Mouse (Mus musculus): ENCODE data around the gene Magi1. TPM values are rescaled to one million over a fixed set of nuclear protein-coding genes. Genes with fewer than 3 reads are reported as not detected.

Magi1 gene
- polyA plus RNA-seq, 1 experiment from 2014 or later: 10.9 TPM

DNA sequence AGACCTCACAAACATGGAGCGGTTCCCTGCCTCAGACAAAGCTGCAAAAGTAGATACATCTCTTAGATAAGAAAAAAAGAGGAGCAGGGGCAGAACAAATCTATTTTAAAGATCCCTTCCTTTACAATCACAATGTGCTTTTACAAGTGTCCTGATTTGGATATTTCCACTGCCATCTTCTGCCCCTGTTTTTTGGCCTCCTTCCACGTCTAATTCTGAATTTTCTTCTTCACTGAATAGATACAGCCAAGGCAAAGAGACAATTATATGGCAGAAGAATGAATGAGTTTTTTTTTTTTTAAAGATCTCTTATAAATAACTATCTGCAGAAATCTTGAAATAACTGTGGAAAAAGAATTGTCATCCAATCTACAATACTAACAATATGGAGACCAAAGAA is 409.3 kb downstream of the Magi1 start:
- H3K4me2 ChIP-seq (replicated peaks; ENCODE audit: low read depth, low read length): no peak overlapping the region
- H3K4me1 ChIP-seq (ENCODE audit: control insufficient read depth, insufficient read depth, low read length): no peaks in the 10 kb centered on the region
- H3K36me3 ChIP-seq (ENCODE audit: control insufficient read depth, insufficient read depth, low read length): no peaks in the 10 kb centered on the region
- ATAC-seq (ENCODE audit: low FRiP score, low TSS enrichment): no peak
- no peak overlapping the region for H3K4me3 ChIP-seq (ENCODE audit: low read length)
- no peaks in the 10 kb centered on the region for H3K9me3 ChIP-seq (ENCODE audit: control insufficient read depth, low read length)
- no peaks in the 10 kb centered on the region for H3K27me3 ChIP-seq (ENCODE audit: control insufficient read depth, insufficient read depth, low read length)
- 83% methylated on average over 2 of the region's 2 CpGs for WGBS
- no peak overlapping the region for H3K9ac ChIP-seq (ENCODE audit: low read depth, low read length)
- H3K27ac ChIP-seq (ENCODE audit: low read depth, low read length): no peak overlapping the region

DNA sequence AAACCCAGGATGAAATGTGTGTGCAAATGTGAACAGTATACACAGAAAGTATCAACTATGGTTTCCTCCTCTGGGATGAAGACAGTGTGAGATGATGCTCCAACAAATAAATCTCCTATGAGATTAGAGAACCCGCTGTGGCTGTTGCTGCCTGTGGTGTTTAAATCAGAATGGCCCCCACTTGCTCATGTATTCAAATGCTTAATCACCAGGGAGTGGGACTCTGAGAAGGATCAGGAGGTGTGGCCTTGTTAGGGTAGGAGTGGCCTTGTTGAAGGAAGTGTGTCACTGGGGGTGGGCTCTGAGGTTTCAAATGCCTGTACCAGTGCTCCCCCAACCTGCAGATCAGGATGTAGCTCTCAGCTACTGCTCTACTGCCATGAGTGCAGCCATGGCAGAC is 410.2 kb downstream of the Magi1 start:
- Histone ChIP-seq H3K27ac (ENCODE audit: low read depth, low read length) (no peak overlapping the region), H3K4me2 (replicated peaks; ENCODE audit: low read depth, low read length) (no peak overlapping the region), H3K4me1 (ENCODE audit: control insufficient read depth, insufficient read depth, low read length) (no peaks in the 10 kb centered on the region), H3K9ac (ENCODE audit: low read depth, low read length) (no peak overlapping the region), H3K36me3 (ENCODE audit: control insufficient read depth, insufficient read depth, low read length) (no peaks in the 10 kb centered on the region), H3K9me3 (ENCODE audit: control insufficient read depth, low read length) (no peaks in the 10 kb centered on the region), H3K27me3 (ENCODE audit: control insufficient read depth, insufficient read depth, low read length) (no peaks in the 10 kb centered on the region), H3K4me3 (ENCODE audit: low read length) (no peak overlapping the region)
- 69% methylated on average over 1 of the region's 1 CpGs for WGBS
- no peak for ATAC-seq (ENCODE audit: low FRiP score, low TSS enrichment)

- Histone ChIP-seq H3K4me1 (ENCODE audit: control insufficient read depth, insufficient read depth, low read length) (no peaks in the 10 kb centered on the region), H3K9ac (ENCODE audit: low read depth, low read length) (no peak overlapping the region), H3K36me3 (ENCODE audit: control insufficient read depth, insufficient read depth, low read length) (no peaks in the 10 kb centered on the region), H3K4me3 (ENCODE audit: low read length) (no peak overlapping the region), H3K27ac (ENCODE audit: low read depth, low read length) (no peak overlapping the region), H3K4me2 (replicated peaks; ENCODE audit: low read depth, low read length) (no peak overlapping the region), H3K27me3 (ENCODE audit: control insufficient read depth, insufficient read depth, low read length) (no peaks in the 10 kb centered on the region), H3K9me3 (ENCODE audit: control insufficient read depth, low read length) (no peaks in the 10 kb centered on the region)
- no peak for ATAC-seq (ENCODE audit: low FRiP score, low TSS enrichment)
- WGBS: 73% methylated on average over 4 of the region's 4 CpGs
Measured at GRCm38 (mm10) chr6:93871516-93871915, 412.2 kb downstream of the Magi1 start.

- Histone ChIP-seq H3K4me3 (ENCODE audit: low read length) (no peak overlapping the region), H3K27ac (ENCODE audit: low read depth, low read length) (no peak overlapping the region), H3K4me1 (ENCODE audit: control insufficient read depth, insufficient read depth, low read length) (no peaks in the 10 kb centered on the region), H3K4me2 (replicated peaks; ENCODE audit: low read depth, low read length) (no peak overlapping the region), H3K9me3 (ENCODE audit: control insufficient read depth, low read length) (no peaks in the 10 kb centered on the region), H3K27me3 (ENCODE audit: control insufficient read depth, insufficient read depth, low read length) (no peaks in the 10 kb centered on the region), H3K36me3 (ENCODE audit: control insufficient read depth, insufficient read depth, low read length) (no peaks in the 10 kb centered on the region), H3K9ac (ENCODE audit: low read depth, low read length) (no peak overlapping the region)
- no peak for ATAC-seq (ENCODE audit: low FRiP score, low TSS enrichment)
- WGBS: 68% methylated on average over 5 of the region's 5 CpGs
Measured at GRCm38 (mm10) chr6:93870023-93870422, 413.7 kb downstream of the Magi1 start.

DNA sequence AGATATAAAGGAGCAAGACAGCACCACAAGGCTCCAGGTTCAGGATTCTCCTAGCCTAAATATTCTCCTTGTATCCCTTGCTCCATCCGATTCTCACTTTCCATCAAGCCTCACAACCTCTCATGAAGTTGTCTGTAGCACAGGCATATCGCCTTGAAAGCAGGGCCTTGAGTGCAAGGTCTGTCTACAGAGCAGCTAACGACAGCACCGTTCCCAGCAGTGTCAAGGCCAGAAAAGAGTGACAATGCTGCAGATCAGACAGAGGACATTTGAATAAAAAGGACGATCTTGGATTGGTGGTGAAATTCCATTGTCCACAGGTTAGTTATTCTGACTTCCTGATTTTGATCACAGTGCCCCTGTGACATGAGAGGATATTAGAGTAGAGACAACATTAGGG is 421.5 kb downstream of the Magi1 start:
- 93% methylated on average over 5 of the region's 5 CpGs for WGBS
- Histone ChIP-seq H3K4me3 (ENCODE audit: low read length) (no peak overlapping the region), H3K4me1 (ENCODE audit: control insufficient read depth, insufficient read depth, low read length) (no peaks in the 10 kb centered on the region), H3K9me3 (ENCODE audit: control insufficient read depth, low read length) (no peaks in the 10 kb centered on the region), H3K27me3 (ENCODE audit: control insufficient read depth, insufficient read depth, low read length) (no peaks in the 10 kb centered on the region), H3K9ac (ENCODE audit: low read depth, low read length) (no peak overlapping the region), H3K36me3 (ENCODE audit: control insufficient read depth, insufficient read depth, low read length) (no peaks in the 10 kb centered on the region), H3K27ac (ENCODE audit: low read depth, low read length) (no peak overlapping the region), H3K4me2 (replicated peaks; ENCODE audit: low read depth, low read length) (no peak overlapping the region)
- no peak for ATAC-seq (ENCODE audit: low FRiP score, low TSS enrichment)

- no peak overlapping the region for H3K27ac ChIP-seq (ENCODE audit: low read depth, low read length)
- H3K27me3 ChIP-seq (ENCODE audit: control insufficient read depth, insufficient read depth, low read length): no peaks in the 10 kb centered on the region
- no peak overlapping the region for H3K4me3 ChIP-seq (ENCODE audit: low read length)
- no peak for ATAC-seq (ENCODE audit: low FRiP score, low TSS enrichment)
- no peaks in the 10 kb centered on the region for H3K9me3 ChIP-seq (ENCODE audit: control insufficient read depth, low read length)
- no peaks in the 10 kb centered on the region for H3K36me3 ChIP-seq (ENCODE audit: control insufficient read depth, insufficient read depth, low read length)
- H3K4me1 ChIP-seq (ENCODE audit: control insufficient read depth, insufficient read depth, low read length): peaks cover 8% of the 10 kb centered on the region; the same call in 1 of the 2 replicates
- no peak overlapping the region for H3K9ac ChIP-seq (ENCODE audit: low read depth, low read length)
- no peak overlapping the region for H3K4me2 ChIP-seq (replicated peaks; ENCODE audit: low read depth, low read length)
- 18% methylated on average over 1 of the region's 1 CpGs for WGBS
Measured at GRCm38 (mm10) chr6:93856783-93857182, 426.9 kb downstream of the Magi1 start.

DNA sequence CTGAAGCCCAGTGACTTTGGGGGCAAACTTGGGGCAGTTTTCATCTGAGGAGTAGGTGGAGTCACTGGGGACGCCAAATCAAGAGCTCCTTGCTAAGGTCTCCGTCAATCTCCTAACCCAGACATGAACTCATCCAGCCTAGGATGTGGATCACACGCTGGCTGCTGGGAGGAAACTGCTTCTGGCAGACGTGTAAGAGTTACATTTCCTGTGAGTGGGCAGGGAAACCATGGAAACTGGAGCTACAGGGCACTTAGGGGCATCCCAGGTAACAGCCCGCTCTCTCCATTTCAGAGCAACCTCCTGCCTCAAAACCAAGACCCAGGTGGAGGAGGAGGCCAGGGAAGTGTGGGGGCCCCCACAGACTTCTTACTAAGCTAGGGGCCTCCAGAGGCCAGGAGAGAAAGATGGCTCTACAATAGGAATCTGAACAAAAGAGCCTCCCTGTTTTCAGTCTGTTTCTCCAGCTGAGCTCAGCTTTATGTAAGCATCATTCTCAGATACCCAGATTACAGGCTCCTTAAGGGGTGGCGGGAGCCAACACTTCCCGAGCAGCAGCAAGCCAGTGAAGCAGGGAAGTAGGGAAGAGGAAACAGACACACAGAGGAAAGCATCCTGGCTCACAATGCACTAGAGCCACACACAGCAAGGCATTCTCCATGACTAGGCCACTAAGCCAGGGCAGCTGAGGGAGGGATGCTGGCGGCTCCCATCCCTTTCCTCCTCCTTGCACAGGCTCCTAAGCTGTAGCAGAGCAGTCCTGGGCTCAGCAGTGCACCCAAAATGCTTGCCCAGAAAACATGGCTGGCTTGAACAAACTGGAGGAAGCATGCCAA is 427.7 kb downstream of the Magi1 start:
- H3K4me2 ChIP-seq (replicated peaks; ENCODE audit: low read depth, low read length): no peak overlapping the region
- WGBS: 34% methylated on average over 8 of the region's 8 CpGs
- H3K4me3 ChIP-seq (ENCODE audit: low read length): no peak overlapping the region
- H3K9me3 ChIP-seq (ENCODE audit: control insufficient read depth, low read length): no peaks in the 10 kb centered on the region
- H3K27ac ChIP-seq (ENCODE audit: low read depth, low read length): peak overlapping the region; percentile 21; the same call in 1 of the 2 replicates
- H3K27me3 ChIP-seq (ENCODE audit: control insufficient read depth, insufficient read depth, low read length): no peaks in the 10 kb centered on the region
- no peak overlapping the region for H3K9ac ChIP-seq (ENCODE audit: low read depth, low read length)
- peaks cover 8% of the 10 kb centered on the region; the same call in 1 of the 2 replicates for H3K4me1 ChIP-seq (ENCODE audit: control insufficient read depth, insufficient read depth, low read length)
- peak; percentile 28; the same call in 1 of the 2 replicates for ATAC-seq (ENCODE audit: low FRiP score, low TSS enrichment)
- H3K36me3 ChIP-seq (ENCODE audit: control insufficient read depth, insufficient read depth, low read length): no peaks in the 10 kb centered on the region

DNA sequence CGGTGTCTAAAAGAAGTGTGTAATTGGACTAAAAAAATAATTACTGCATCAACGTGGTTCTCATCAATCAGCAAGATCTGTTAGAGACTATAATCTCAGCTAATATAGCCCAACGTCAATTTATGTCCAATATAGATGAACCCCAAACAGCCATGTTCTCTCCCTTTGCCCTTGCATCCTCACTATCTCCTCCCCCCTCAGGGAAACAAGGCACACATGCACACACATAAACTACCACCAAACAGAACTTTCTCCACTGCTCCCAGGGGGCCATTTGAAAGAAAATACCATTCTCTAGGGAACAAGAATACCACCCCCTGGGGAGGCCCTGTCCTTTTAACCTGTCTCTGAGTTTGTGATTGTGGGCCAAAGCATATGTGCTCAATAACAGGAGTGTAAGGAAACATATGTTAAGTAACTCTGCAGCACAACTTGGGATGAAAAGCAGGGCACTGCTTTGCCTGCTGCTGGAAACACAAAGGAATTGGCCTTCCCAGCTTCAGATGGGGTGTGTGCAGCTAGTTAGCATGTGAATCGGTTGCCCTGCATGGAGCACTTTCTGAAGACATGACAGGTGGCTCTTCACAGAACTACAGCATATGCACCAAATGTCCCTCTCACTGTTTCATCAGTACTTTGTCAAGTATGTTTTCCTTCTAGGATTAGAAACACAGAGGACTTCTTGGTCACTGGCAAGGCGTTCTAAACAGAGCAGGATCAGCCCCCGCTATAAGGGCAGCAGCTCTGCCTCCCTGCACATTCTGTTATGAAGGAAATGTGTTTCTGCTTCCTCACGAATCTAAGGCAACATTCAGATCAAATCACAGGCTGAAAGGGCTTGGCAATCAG is 434.6 kb downstream of the Magi1 start:
- no peak overlapping the region for H3K27ac ChIP-seq (ENCODE audit: low read depth, low read length)
- H3K27me3 ChIP-seq (ENCODE audit: control insufficient read depth, insufficient read depth, low read length): no peaks in the 10 kb centered on the region
- WGBS: 53% methylated on average over 7 of the region's 7 CpGs
- no peak overlapping the region for H3K4me3 ChIP-seq (ENCODE audit: low read length)
- H3K9me3 ChIP-seq (ENCODE audit: control insufficient read depth, low read length): no peaks in the 10 kb centered on the region
- no peak overlapping the region for H3K4me2 ChIP-seq (replicated peaks; ENCODE audit: low read depth, low read length)
- no peak for ATAC-seq (ENCODE audit: low FRiP score, low TSS enrichment)
- H3K4me1 ChIP-seq (ENCODE audit: control insufficient read depth, insufficient read depth, low read length): 0 out of 2 replicates have a peak, but pooled peaks cover 7% of the 10 kb centered on the region
- no peaks in the 10 kb centered on the region for H3K36me3 ChIP-seq (ENCODE audit: control insufficient read depth, insufficient read depth, low read length)
- H3K9ac ChIP-seq (ENCODE audit: low read depth, low read length): no peak overlapping the region

DNA sequence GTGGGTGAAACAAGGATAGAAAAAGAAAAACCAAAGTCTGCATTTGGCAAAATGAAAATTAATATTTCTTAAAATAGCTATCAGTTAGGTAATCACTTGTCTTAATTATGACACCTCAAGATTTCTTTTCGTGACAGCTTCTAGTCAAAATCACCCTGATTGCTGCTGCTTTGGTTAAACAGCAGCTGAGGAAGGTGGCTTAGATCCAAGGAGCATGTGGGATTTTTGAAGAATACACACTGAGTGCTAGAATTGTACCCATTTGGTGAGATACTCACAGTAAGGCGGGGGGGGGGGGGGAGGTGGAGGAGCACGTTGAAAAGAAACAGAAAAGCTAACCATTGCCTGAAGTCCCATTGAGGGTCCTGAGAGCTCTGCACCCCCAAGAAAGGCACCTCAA is 438.2 kb downstream of the Magi1 start:
- Histone ChIP-seq H3K4me3 (ENCODE audit: low read length) (no peak overlapping the region), H3K9me3 (ENCODE audit: control insufficient read depth, low read length) (no peaks in the 10 kb centered on the region), H3K36me3 (ENCODE audit: control insufficient read depth, insufficient read depth, low read length) (no peaks in the 10 kb centered on the region), H3K27ac (ENCODE audit: low read depth, low read length) (no peak overlapping the region), H3K4me2 (replicated peaks; ENCODE audit: low read depth, low read length) (no peak overlapping the region), H3K9ac (ENCODE audit: low read depth, low read length) (no peak overlapping the region), H3K4me1 (ENCODE audit: control insufficient read depth, insufficient read depth, low read length) (peaks cover 11% of the 10 kb centered on the region; the same call in 1 of the 2 replicates), H3K27me3 (ENCODE audit: control insufficient read depth, insufficient read depth, low read length) (no peaks in the 10 kb centered on the region)
- no peak for ATAC-seq (ENCODE audit: low FRiP score, low TSS enrichment)
- 76% methylated on average over 3 of the region's 3 CpGs for WGBS

All from kidney, embryonic 14.5 days (tissue).